Mouse (Mus musculus) intestine, embryonic 15.5 days (tissue): ENCODE results near the gene Uba52. TPM values are rescaled to one million over a fixed set of nuclear protein-coding genes. Genes with fewer than 3 reads are reported as not detected.

Source experiments
- ATAC-seq: fragments of 200-750 bp; cut with Nextera tagmentation; 2 replicates; pipeline ENCODE4 v1.8.0; 2017; ENCODE audit warnings: moderate TSS enrichment, moderate library complexity
- H3K27ac ChIP-seq: fragments of 300-500 bp; sonication (generic); 2 replicates; pipeline ENCODE4 v1.5.1; 2015; ENCODE audit warnings: mild to moderate bottlenecking, inconsistent platforms
- H3K27me3 ChIP-seq: fragments of 300-500 bp; sonication (generic); replicated peaks from 2 replicates; pipeline ENCODE4 v1.6.1; 2015; ENCODE audit warnings: inconsistent platforms
- H3K36me3 ChIP-seq: fragments of 300-500 bp; sonication (generic); 2 replicates; pipeline ENCODE4 v1.6.1; 2015; ENCODE audit warnings: inconsistent platforms
- H3K4me1 ChIP-seq: fragments of 300-500 bp; sonication (generic); replicated peaks from 2 replicates; pipeline ENCODE4 v1.6.1; 2015; ENCODE audit warnings: inconsistent platforms
- H3K4me2 ChIP-seq: fragments of 300-500 bp; sonication (generic); replicated peaks from 2 replicates; pipeline ENCODE4 v1.6.1; 2015; ENCODE audit warnings: mild to moderate bottlenecking, inconsistent platforms
- H3K4me3 ChIP-seq: fragments of 300-500 bp; sonication (generic); replicated peaks from 2 replicates; pipeline ENCODE4 v1.5.1; 2015; ENCODE audit warnings: inconsistent platforms
- H3K9ac ChIP-seq: fragments of 300-500 bp; sonication (generic); 2 replicates; pipeline ENCODE4 v1.6.1; 2015; ENCODE audit warnings: inconsistent platforms
- H3K9me3 ChIP-seq: fragments of 300-500 bp; sonication (generic); 2 replicates; pipeline ENCODE4 v1.6.1; 2016; ENCODE audit warnings: inconsistent platforms
- WGBS: fragments of 180-500 bp; shearing (Covaris S2); methylation state at CpG from one replicate; pipeline ENCODE4 v1.1.7; 2015; 5-methylcytosine and 5-hydroxymethylcytosine counted together
- polyA plus RNA-seq: library from polyadenylated mRNA; unstranded; fragments of >200 nt; fragmentation: Nextera tagmentation; extraction: Ambion mirVana; gene quantifications from 2 replicates; pipeline ENCODE4 v1.2.1, GENCODE M21; 2015

The Uba52 gene
- polyA plus RNA-seq, 1 experiment from 2014 or later = 992 TPM

DNA sequence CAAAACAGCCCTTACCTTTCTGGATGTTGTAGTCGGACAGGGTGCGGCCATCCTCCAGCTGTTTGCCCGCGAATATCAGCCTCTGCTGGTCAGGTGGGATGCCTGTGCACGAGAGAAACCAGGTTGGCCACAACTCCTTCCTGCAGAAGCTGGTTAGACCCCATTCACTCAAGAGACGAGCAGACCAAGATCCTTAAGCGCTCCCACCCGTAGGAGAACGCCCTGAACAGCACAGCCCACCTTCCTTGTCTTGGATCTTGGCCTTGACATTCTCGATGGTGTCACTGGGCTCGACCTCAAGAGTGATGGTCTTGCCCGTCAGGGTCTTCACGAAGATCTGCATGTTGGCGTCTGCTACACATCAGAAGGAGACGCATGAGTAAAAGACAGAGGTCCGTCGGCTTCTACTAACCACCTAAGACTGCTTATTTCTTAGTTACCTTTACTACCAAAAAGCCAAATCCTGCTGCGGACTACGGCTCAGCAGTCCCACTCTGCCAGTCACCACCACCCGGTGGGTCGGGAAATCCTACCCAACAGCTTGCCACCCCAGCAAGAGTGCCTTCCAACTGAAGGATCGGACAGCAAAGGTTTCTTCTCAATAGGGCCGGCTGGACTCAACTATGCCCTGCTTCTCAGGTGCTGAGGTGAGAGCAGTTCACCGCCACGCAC, 1.2 kb downstream of the Uba52 start:
- peak overlapping the region; percentile 98 for H3K27ac ChIP-seq
- H3K4me2 ChIP-seq = peak overlapping the region; percentile 79
- peak overlapping the region; percentile 97 for H3K4me3 ChIP-seq
- H3K9ac ChIP-seq = peak overlapping the region; percentile 99
- no peak for ATAC-seq
- WGBS = 8% methylated on average over 25 of the region's 25 CpGs
- H3K36me3 ChIP-seq = peaks cover 22% of the 10 kb centered on the region
- peaks cover 43% of the 10 kb centered on the region for H3K4me1 ChIP-seq
- H3K9me3 ChIP-seq = no peaks in the 10 kb centered on the region
- H3K27me3 ChIP-seq = no peaks in the 10 kb centered on the region

DNA sequence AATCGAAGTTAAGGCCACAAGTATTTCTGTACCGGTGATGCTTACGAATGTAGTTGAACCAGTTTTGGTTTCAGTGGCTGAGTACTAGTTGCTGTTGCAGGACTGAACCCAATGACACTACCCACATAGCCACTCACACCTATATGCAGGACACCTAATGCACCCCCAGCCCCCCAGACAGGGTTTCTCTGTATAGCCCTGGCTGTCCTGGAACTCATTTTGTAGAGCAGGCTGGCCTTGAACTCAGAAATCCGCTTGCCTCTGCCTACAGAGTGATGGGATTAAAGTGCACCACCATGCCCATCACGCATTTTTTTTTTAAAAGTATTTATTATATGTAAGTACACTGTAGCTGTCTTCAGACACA, 3.6 kb downstream of the Uba52 start:
- H3K4me1 ChIP-seq = peaks cover 55% of the 10 kb centered on the region
- WGBS = 53% methylated on average over 5 of the region's 5 CpGs
- ATAC-seq = no peak

DNA sequence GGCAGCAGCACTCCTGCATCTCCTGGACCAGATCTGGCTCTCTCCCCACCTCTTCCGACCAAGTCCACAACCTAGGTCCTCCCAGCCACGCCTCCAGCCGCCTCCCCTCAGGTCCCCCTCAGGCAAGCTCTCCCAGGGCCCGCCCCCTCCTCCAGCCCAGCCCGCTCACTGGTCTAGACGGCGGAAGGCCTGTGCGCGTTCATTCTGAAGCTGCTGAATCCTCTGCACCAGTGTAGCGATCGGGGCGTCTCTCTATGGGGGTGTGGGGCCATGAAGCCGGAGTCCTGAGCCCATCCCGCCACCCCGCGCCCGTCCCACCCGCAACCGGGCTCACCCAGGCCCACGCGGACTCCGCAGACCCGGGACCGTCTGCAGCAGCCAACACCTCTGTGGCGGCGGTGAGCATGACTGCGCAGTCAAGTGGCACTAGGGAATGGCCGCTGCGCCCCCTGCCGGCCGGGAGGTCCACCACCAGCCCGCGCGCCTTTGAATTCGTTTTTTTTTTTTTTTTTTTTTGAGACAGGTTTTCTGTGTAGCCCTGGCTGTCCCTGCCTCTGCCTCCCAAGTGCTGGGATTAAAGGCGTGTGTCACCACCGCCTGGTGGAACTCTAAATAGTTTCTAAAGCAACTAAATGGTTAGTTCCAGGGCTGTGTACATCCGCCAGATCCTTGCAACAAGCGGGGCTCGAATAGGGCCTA, 4.1 kb downstream of the Uba52 start, which contains the start of gene Rex1bd:
TSS of gene Rex1bd (minus strand) at position 425 of the 699 bp plus-strand sequence.
- peak within 1 kb of the TSS; percentile 92 for H3K4me2 ChIP-seq
- WGBS = 2% methylated on average over 40 of the region's 40 CpGs
- peak; percentile 88 for ATAC-seq

More for the DNA sequence above, 3.6 kb downstream of the Uba52 start:
- Histone ChIP-seq H3K27ac (peak overlapping the region; percentile 20; the same call in 1 of the 2 replicates), H3K4me3 (no peak overlapping the region), H3K36me3 (peaks cover 13% of the 10 kb centered on the region), H3K27me3 (peaks cover 17% of the 10 kb centered on the region), H3K4me2 (no peak overlapping the region; the same call in 1 of the 2 replicates), H3K9ac (no peak overlapping the region), H3K9me3 (no peaks in the 10 kb centered on the region)

GRCm38 (mm10) chr8:70505698-70506327, 4.8 kb downstream of the Uba52 start:
- H3K4me3 ChIP-seq = peak overlapping the region; percentile 73
- no peak for ATAC-seq
- no peaks in the 10 kb centered on the region for H3K9me3 ChIP-seq
- H3K36me3 ChIP-seq = peaks cover 13% of the 10 kb centered on the region
- peak overlapping the region; percentile 92 for H3K4me2 ChIP-seq
- H3K4me1 ChIP-seq = peaks cover 58% of the 10 kb centered on the region
- peak overlapping the region; percentile 96 for H3K27ac ChIP-seq
- peak overlapping the region; percentile 93 for H3K9ac ChIP-seq
- peaks cover 29% of the 10 kb centered on the region for H3K27me3 ChIP-seq
- WGBS = 34% methylated on average over 32 of the region's 32 CpGs

More for the DNA sequence above, 4.1 kb downstream of the Uba52 start, which contains the start of gene Rex1bd:
- peak within 1 kb of the TSS; percentile 96 for H3K27ac ChIP-seq
- H3K4me1 ChIP-seq = peaks cover 54% of the 10 kb centered on the region
- H3K9ac ChIP-seq = peak within 1 kb of the TSS; percentile 93
- no peaks in the 10 kb centered on the region for H3K9me3 ChIP-seq
- H3K36me3 ChIP-seq = peaks cover 13% of the 10 kb centered on the region
- peaks cover 23% of the 10 kb centered on the region for H3K27me3 ChIP-seq
- peak within 1 kb of the TSS; percentile 73 for H3K4me3 ChIP-seq

GRCm38 (mm10) chr8:70504851-70505250, 5.8 kb downstream of the Uba52 start:
- Histone ChIP-seq H3K27ac (no peak overlapping the region), H3K9me3 (no peaks in the 10 kb centered on the region), H3K27me3 (peaks cover 38% of the 10 kb centered on the region), H3K4me3 (no peak overlapping the region), H3K9ac (no peak overlapping the region), H3K4me1 (peaks cover 62% of the 10 kb centered on the region), H3K36me3 (peaks cover 13% of the 10 kb centered on the region), H3K4me2 (no peak overlapping the region)
- ATAC-seq = no peak
- WGBS = 78% methylated on average over 3 of the region's 3 CpGs

GRCm38 (mm10) chr8:70504291-70504716, 6.3 kb downstream of the Uba52 start:
- H3K36me3 ChIP-seq = peaks cover 13% of the 10 kb centered on the region
- WGBS = 69% methylated on average over 16 of the region's 16 CpGs
- H3K27me3 ChIP-seq = peaks cover 44% of the 10 kb centered on the region
- H3K4me3 ChIP-seq = no peak overlapping the region
- H3K27ac ChIP-seq = no peak overlapping the region
- no peaks in the 10 kb centered on the region for H3K9me3 ChIP-seq
- H3K4me1 ChIP-seq = peaks cover 59% of the 10 kb centered on the region
- no peak overlapping the region for H3K4me2 ChIP-seq
- ATAC-seq = no peak
- no peak overlapping the region for H3K9ac ChIP-seq

- no peak overlapping the region for H3K4me3 ChIP-seq
- peaks cover 8% of the 10 kb centered on the region for H3K36me3 ChIP-seq
- no peak overlapping the region for H3K9ac ChIP-seq
- peak; percentile 27 for ATAC-seq
- H3K4me1 ChIP-seq = peaks cover 50% of the 10 kb centered on the region
- no peaks in the 10 kb centered on the region for H3K9me3 ChIP-seq
- no peak overlapping the region for H3K27ac ChIP-seq
- peaks cover 55% of the 10 kb centered on the region for H3K27me3 ChIP-seq
- 16% methylated on average over 46 of the region's 46 CpGs for WGBS
- no peak overlapping the region; the same call in 1 of the 2 replicates for H3K4me2 ChIP-seq
Observed at GRCm38 (mm10) chr8:70503062-70503750, 7.4 kb downstream of the Uba52 start.

GRCm38 (mm10) chr8:70502540-70502939, 8.1 kb downstream of the Uba52 start:
- 39% methylated on average over 12 of the region's 12 CpGs for WGBS
- peaks cover 59% of the 10 kb centered on the region for H3K27me3 ChIP-seq
- peaks cover 46% of the 10 kb centered on the region for H3K4me1 ChIP-seq
- peak overlapping the region; percentile 8; the same call in 1 of the 2 replicates for H3K9ac ChIP-seq
- no peak overlapping the region for H3K27ac ChIP-seq
- peak overlapping the region; percentile 46; the same call in 1 of the 2 replicates for H3K4me2 ChIP-seq
- peaks cover 3% of the 10 kb centered on the region for H3K36me3 ChIP-seq
- no peak overlapping the region; the same call in 1 of the 2 replicates for H3K4me3 ChIP-seq
- H3K9me3 ChIP-seq = no peaks in the 10 kb centered on the region
- ATAC-seq = no peak

DNA sequence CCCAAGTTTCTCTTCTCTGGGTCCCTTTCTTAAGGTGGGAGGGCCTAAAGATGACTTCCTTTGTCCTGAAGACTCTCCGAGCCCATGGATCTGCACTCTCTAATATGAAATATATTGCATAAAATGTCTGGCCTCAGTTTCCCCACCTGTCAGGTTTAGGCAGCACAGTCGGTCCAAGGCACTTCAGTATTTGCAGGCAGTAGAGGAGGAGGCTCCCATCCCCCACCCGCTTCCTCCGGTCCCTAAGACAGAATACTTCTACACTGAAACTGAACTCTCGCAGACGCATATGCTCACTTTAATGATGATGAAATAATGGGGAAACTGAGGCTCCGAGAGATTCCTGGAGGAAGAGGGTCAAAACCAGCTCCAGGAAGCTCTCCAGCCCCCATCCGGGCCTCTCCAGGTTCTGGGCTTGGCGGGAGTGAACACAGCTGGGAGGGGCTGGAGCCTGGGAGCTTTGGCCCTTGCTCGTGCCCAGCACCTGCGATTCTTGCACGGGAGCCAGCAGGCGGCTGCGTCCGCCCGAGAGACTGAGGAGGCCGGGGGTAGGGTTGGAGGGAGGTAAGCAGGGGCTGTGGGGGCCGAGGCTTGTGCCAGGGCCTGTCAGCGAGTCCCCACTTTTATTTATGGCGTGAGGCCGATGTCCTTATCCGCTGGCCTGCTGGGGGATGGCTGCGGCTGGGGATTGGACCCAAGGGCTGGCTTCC, 8.6 kb downstream of the Uba52 start:
- H3K4me1 ChIP-seq = peaks cover 46% of the 10 kb centered on the region
- H3K36me3 ChIP-seq = no peaks in the 10 kb centered on the region
- no peak for ATAC-seq
- 14% methylated on average over 23 of the region's 23 CpGs for WGBS
- H3K9ac ChIP-seq = peak overlapping the region; percentile 8; the same call in 1 of the 2 replicates
- no peak overlapping the region; the same call in 1 of the 2 replicates for H3K4me3 ChIP-seq
- no peaks in the 10 kb centered on the region for H3K9me3 ChIP-seq
- peaks cover 65% of the 10 kb centered on the region for H3K27me3 ChIP-seq
- peak overlapping the region; percentile 46 for H3K4me2 ChIP-seq
- no peak overlapping the region for H3K27ac ChIP-seq

- H3K36me3 ChIP-seq = no peaks in the 10 kb centered on the region
- H3K4me3 ChIP-seq = peak overlapping the region; percentile 21
- WGBS = 8% methylated on average over 39 of the region's 39 CpGs
Observed at GRCm38 (mm10) chr8:70500386-70501301, 10.0 kb downstream of the Uba52 start.

More at GRCm38 (mm10) chr8:70500386-70501301, 10.0 kb downstream of the Uba52 start:
- peak; percentile 29; the same call in 1 of the 2 replicates for ATAC-seq
- peaks cover 42% of the 10 kb centered on the region for H3K4me1 ChIP-seq
- H3K9ac ChIP-seq = 0 out of 2 replicates have a peak overlapping the region, but pooled peaks have one; percentile 17
- H3K27me3 ChIP-seq = peaks cover 78% of the 10 kb centered on the region
- H3K9me3 ChIP-seq = no peaks in the 10 kb centered on the region
- H3K27ac ChIP-seq = no peak overlapping the region
- peak overlapping the region; percentile 56 for H3K4me2 ChIP-seq
